Mouse (Mus musculus): ENCODE data around the gene Tshb.

Gene Tshb

DNA sequence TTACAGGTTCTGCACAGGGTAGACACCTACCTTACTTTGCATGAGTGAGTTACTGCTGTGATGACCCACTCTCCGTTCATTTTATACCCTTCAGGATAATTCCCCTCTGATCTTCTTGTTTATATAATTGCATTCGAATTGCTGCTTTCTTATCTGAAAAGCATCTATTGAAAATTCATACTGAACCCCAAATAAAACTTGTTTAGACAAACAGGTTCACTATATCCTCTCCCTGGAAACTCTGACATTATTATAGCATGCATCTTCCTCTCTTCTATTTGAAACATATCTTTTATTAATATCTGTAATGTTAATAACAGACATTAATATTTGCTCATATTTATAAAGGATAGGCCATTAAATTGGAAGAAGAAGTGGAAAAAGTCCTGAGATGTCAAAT, at the start of gene Tshb:
Gene Tshb (minus strand): TSS at position 101 of the 400 bp plus-strand sequence.
- no peak for DNase-seq (ENCODE audit: low read depth, low spot score)

DNA sequence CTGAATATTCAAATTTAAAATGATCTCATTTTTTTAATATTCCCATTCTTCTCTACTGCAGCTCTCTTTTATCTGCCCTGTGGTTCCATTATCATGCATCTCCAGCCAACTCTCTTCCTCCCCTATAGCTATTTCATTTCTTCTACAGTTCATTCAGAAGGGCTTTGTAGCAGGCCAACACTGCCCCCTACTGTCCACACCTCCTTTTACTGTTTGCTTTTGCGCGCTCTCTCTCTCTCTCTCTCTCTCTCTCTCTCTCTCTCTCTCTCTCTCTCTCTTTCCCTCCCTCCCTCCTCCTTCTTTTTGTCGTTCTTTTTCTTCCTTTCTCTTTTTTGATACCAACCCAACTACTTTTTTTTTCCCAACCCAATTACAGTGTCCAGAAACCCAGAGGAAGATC, 21.4 kb upstream of the Tshb start:
- peak; percentile 42 for DNase-seq (ENCODE audit: low read depth, low spot score)

DNA sequence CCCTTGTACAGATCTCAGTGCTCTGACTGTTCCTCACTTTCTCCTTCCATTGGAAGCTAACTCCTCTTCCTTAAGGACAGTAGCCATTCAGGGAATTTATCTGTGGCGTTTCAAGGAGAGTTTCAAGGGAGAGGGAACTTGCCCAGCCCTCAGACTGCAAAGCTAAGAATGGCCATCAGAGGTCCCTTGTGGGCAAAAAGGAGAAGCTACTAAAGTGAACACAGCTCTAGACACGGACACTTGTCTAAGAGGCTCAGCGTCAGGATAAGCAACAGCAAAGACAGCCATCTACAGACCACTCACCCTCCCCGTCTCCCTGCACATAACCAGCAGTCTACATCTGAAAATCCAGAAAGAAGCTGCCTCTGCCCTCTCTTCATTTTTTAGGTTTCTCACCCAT, 4.9 kb upstream of the Tshb start:
- DNase-seq (ENCODE audit: low read depth, low spot score) = no peak

DNA sequence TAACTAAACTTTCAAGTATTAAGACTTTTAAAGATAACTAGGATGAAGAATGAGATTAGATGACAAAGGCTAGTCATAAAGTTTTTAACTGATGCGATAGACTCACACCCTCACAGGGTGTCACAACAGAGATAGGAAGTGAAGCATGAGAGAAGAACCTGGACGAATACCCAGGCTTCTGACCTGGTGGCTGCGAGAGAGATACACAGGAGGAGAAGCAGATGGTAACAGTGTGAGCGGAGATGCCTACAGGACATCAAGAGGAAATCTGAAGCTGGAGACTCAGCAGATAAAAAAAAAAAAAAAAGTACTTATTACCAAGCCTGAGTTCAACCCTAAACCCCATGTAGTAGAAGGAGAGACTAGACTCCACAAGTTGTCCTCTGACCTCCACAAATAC, 9.5 kb downstream of the Tshb start:
- DNase-seq (ENCODE audit: low read depth, low spot score) = no peak

DNA sequence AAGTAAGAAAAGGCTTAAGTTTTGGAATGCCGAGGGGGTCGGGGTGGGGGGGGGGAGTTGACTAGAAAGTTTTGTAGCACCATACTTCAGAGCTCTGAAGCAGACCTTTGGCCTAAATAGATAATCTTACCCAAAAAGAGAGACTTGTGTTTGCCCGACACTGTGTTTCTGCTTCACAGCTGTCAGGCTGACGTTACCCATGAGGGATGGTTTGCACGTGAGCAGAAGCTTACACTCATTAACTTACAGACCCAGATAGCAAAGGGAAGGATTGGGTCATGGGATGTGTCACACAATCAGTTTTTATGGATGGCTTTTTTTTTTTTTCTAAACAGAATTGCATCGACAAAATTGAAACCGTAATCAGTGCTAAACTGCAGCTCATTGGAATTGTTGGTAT, 17.7 kb downstream of the Tshb start:
- no peak for DNase-seq (ENCODE audit: low read depth, low spot score)

DNA sequence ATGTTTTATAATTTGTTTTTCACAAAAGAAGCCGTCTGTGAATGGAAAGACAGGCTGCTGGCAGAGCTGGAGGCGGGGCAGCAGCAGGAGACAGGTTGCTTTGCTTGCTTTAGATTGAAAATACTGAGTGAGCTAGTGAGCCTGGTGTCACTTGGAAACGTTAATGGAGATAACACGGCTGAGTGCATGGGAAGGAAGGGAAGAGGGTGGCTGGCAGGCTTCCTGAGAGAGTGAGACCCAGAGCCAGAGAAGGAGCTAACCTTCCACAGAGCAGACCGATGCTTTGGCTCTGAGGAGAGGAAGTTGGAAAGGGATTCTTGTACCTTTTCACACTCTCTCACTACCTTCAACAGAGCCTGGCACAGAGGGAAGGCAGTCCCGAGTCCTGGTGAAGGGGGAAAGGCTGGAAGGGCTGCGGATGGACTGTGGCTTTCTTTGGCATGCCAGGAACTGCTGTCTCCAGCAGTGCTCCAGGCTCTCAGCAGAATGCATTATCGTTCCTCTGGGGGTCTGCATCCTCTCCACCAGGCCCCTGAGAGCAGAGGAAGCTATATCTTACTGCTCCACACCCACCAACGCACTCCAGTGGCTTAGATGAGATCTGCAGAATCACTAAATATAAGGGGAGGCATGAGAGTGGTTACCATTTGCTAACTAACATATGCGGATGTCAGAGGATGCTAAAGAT, 18.7 kb downstream of the Tshb start:
- DNase-seq (ENCODE audit: low read depth, low spot score) = no peak

DNA sequence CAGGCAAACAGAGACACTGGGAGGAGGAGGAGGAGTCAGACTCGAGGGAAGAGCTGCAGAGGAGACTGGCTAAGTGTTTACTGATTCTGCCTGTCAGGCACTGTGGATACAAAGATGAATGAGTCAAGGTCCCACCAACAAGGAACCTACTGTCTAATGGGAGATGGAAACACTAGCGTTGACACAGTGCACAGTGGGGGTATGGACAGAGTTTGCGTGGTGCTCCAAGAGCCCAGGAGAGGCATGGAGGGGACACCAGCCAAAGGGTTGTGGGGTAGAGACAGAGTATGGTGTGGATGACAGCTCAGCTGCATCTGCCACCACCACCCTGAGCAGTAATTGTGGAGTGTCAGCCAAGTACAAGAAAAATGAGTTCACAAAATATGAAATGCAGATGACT, 20.1 kb downstream of the Tshb start:
- no peak for DNase-seq (ENCODE audit: low read depth, low spot score)

DNA sequence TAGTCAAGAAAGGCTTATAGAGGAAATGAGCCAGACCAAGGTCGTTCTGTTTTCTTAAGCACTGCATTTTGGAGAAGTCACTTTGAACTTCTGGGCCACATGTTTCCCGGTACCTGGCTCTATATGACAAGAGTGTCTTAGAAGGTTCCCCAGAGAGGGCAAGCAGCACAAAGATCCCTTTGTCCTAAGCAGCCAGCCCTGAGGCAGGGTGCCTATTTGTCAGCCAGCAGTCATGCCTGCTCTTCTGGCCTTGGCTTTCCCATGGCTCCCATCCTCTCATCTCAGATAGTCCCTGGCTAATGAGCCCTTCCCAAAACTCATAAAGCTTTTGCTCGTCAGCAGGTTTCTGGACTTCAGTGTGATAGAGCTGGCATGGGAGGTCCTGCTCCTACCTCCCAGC, 22.3 kb downstream of the Tshb start:
- DNase-seq (ENCODE audit: low read depth, low spot score) = no peak

DNA sequence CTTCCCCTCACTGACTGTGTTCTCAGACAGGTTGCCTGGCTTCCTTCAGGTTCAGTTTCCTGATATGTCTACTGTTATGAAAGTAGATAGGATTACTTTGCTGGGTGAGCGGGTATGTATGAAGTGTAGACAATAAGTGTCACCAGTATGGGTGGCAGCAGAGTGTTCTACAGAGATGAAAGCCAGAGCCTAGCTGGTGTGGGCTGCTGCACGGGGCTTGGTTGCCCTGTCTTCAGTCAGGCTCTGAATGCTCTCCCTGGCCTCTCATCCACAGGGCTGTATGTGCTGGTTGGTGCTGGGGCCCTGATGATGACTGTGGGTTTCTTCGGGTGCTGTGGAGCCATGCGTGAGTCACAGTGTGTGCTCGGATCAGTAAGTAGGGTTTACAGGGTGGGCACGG, 25.5 kb downstream of the Tshb start:
- DNase-seq (ENCODE audit: low read depth, low spot score) = no peak

DNA sequence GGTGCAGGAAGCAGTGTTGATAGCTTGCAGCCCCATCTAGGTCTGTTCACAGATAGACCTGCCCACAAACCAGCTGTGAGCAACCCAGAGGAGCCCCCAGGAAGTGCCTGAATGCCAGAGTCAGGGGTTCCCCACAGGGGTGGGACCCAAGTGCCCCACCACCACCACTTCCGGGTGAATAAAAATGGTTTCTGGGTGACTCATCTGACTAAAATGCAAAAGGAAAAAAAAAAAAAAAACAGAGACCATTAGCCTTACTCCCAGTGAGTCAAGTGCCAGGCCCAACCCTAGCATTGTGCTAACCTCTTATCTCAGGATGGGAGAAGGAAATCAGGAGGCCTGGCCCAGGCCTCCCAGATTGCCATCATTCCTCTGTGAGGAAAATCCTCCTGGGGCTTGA, 26.7 kb downstream of the Tshb start:
- DNase-seq (ENCODE audit: low read depth, low spot score) = no peak

DNA sequence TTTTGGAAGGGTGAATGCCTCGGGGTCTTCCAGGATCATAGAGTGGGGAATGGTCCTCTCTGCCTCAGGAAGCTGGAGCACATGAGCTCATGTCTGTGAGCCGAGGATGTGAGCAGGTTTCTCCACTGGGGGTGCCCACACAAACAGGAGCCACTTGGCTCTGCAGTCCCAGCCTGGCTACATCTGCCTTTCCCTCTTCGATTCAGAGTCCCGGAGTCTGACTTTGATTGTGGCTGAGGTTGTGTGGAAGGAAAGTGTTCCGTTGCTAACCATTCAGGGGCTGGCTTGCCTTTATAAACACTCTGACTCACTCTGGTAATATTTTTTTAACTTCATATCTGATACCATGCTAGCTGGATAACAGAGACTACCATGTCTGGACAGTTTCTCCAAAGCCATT, 30.1 kb downstream of the Tshb start:
- DNase-seq (ENCODE audit: low read depth, low spot score) = no peak

DNA sequence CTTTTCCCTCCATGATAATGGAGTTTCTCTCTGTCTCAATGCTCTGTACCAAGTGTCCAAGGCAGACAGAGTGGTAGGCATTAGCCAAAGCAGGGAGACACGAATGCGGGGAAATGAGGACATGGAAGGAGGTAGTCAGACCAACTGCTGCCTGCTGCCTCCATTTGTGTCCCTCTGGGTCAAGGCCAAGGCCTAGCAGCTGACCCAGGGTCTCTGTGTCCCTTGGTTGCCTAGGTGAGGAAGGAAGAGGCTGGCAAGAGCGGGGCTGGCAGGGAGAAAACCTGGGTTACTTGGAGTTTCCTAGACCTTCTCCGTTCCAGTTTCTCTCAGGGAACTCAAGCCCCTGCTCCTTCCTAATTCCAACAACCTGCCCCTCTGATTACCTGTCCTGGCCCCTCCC, 30.5 kb downstream of the Tshb start:
- no peak for DNase-seq (ENCODE audit: low read depth, low spot score)

DNA sequence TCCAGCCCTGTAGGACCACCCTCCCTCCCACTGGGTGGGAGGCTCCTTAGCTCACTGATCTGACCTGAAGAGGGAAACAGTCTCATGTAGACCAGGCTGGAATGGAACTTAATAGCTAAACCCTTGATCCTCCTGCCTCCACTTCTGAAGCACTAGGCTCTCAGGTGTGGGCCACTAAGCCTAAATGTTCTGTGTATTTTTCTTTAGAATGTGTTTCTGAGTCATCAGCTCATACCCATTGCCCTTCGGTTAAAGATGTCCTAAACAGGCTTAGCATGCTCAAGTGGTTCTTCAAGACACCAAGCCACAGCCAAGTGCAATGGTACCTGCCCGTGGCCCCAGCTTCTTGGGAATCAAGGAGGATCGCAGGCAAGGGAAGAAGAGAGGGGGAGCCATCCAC, 31.0 kb downstream of the Tshb start:
- no peak for DNase-seq (ENCODE audit: low read depth, low spot score)

DNA sequence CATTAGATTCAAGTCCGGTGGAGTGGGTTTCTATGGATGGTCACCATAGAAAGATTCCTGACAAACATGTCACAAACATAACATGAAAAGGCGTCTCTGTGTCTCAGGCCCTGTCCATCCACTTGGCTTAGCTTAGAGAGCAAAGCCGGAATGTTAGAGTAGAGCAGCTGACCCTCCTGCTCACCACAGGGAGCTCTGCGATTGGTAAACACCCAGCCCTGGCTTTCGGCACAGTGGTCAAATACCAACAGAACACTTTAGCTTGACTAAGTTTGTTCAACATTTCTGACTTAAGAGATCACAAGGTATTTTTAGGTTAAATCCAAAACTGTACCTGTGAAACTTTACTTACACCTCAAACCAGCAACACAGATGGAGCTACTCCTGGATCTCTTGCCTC, 31.4 kb downstream of the Tshb start:
- no peak for DNase-seq (ENCODE audit: low read depth, low spot score)

DNA sequence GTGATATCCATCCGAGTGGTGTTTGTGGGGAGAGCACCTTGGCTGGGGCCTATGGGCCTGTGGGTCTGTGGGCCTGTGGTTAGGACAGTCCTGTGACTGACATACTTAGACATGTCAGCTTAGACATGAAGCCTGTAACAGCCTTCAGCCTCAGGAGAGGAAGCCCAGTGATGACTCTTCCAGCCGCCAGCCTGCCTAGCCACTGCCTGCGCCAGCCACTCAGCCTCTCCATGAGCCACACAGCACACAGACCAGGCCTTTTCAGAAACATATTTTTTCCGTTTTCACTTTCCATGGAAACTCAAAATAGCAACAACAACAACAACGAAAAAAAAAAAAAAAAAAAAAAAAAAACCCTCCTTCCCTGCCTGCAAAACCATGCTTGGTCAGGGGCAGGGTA, 33.8 kb downstream of the Tshb start:
- DNase-seq (ENCODE audit: low read depth, low spot score) = no peak

DNA sequence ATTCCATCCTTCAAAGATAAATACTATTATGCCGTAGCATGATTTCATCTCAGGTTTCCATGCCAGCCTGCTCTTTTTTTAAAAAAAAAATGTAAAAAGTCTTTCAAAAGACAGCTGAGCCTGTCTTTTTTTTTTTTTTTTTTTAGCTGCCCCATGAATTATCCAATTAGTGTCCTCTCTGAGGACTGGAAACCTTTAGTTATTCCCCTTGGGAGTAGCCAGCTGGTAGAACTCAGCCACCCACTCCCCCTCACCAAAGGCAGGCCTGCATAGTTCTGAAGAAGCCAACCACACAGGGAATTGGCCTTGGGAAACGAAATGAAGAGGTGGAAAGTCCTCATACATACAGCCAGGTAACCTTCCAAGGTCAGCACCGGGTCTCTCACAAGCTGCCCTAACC, 34.5 kb downstream of the Tshb start:
- no peak for DNase-seq (ENCODE audit: low read depth, low spot score)

DNA sequence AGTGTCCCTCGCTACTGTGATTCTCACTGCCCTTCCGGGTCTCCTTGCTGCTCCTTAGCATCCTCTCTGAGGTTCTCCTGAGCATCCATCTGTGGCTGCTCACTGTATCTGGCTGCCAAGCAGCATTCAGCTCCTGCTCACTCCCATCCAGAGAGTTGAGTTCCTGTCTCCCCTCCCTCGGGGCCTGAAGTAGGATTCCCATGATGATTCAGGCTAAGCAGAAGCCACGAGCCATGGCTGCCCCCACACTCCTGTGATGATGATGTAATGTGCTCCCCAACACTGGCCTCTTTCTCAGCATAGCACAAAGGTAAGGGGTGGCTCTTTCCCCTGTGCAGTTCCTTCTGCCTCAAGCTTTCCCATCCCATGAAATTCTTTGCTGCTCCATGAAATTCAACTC, 36.3 kb downstream of the Tshb start:
- DNase-seq (ENCODE audit: low read depth, low spot score) = no peak

DNA sequence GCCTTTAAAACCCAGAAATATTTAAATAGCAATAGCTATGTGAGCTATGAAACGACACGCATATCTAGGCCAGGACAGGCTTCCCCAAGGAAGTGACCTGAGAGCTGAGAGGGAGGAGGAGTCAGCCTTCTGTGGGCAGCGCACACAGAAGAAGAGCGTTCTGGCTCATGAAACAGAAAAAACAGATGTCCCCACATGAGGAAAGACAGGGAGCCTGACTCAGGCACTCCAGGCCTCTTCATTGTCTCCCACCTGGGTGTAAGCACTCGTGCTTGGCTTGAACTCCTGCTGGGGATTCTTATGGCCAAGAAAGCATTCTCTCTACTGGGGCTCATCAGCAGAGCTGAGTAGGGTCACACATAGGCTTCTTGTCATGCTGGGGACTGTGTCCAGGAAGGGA, 37.9 kb downstream of the Tshb start:
- no peak for DNase-seq (ENCODE audit: low read depth, low spot score)

DNA sequence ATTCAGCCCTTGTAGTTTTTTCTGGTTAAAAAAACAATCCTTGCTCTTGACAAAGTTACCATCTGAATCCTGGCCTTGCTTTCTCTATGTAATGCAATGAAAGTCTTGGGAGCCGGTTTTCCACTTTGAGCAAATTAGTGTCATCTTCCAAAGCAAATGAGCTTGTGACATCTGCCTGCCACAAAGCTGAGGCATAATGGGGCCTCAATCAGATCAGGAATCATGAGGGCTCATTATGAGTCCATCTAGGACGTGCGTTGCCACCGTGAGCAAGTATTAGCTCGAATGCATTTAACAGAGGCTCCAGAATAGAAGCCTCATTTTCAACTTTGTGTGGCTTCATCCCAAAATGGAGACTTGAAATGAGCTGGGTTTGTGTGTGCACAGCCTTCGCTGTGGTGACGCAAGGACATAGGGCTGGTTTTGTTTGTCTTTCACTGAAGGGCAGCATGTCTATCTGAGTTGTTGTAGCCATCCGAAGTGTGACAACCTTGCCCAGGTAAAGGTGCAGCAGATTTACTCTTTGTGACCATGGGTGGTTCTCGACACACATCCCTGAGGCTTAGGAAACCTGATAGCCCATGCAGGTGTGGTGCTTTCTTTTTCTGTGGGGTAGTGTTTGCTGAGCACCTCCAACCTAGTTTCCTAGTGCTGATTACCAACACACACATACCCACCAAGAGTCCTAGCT, 38.6 kb downstream of the Tshb start:
- DNase-seq (ENCODE audit: low read depth, low spot score) = no peak

DNA sequence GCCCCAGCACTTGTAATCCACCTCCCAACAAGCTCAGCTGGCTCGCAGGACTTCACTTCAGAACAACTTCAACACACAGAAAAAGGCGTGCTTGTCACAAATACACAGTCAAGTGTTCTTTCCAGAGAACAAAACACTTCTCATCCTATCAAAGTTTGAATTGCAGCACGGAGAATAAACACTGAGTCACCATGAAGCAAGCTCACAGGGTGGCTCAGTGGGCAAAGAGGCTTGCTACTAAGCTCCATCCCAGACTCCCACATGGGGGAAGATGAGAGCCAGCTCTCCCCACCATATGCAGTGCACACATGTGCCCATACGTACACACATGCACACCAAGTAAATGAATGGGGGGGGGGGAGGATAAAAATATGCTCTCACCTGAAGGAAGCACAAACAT, 39.3 kb downstream of the Tshb start:
- DNase-seq (ENCODE audit: low read depth, low spot score) = no peak

DNA sequence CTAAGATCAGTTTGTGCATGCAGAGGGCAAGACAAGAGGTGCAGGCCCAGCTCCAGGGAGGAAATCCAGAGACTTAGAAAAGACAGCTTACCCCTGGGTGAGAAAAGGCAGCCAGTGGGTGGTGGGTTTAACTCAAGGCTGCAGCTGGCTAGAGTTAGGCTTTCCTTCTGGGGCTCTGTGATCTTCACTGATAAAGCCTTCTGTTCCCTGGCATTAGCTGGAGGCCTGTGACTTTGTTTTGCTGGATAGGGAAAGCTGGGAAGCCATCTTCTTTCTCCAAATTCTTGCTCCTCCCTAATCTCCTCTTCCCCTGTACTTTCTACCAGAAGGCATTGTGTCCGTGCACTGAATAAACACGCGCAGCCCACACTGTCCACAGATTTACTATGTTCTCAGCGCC, 39.8 kb downstream of the Tshb start:
- no peak for DNase-seq (ENCODE audit: low read depth, low spot score)

DNA sequence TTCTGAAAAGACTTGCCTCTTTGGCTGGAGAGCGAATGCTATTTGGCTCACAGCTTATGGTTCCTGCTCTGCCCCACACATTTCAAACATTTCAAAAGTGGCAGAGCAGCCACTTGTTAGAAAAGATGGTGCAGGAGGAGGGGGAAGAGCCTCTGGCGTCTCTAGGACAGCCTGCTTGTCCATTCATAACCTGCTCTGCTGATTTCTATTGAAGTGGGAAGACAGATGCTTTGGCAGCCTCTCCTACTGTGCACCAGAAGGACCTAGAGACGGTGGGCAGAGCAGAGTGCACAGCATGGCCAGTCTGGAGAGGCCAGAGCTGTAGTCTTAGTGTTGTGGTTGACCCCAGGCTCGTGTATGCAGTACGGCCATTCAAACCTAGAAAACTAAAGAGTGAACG, 43.6 kb downstream of the Tshb start:
- DNase-seq (ENCODE audit: low read depth, low spot score) = no peak

DNA sequence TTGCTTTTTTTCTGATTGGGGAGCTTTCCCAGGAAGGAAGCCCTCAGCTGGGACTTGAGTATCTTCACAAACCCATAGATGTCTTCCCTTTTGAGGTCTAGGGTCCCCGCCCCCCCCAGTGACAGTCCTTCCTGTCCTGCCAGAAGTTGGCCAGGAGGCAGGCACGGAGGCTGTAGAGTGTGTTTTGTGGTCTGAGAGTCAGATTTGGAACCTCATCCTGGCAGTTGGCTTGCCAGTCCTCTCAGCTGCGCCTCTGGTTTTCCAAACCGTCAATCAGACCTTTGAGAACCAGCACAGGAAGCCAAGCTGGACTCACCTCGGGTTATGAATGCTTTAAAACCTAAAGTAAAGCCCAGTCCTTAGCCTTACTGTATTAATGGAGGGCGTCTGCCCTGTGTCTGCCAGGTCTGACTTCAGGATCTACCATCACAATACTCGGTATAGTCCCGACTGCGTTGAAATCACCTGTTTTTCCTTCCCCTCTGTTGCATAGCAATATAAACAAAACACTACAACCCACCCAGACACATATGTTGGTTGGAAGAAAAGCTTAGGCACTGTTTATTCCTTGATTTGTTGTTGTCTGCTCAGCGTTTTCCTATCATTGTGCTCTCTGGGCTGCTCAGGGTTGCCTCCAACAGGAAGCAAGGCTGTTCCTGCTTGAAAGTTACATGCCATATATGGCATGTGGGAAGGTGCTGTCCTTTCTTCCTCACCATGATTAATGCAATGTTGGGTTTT, 44.2 kb downstream of the Tshb start:
- no peak for DNase-seq (ENCODE audit: low read depth, low spot score)
